Comparison of ENCODE assay signal across 20 mouse cellular contexts in the genomic region with DNA sequence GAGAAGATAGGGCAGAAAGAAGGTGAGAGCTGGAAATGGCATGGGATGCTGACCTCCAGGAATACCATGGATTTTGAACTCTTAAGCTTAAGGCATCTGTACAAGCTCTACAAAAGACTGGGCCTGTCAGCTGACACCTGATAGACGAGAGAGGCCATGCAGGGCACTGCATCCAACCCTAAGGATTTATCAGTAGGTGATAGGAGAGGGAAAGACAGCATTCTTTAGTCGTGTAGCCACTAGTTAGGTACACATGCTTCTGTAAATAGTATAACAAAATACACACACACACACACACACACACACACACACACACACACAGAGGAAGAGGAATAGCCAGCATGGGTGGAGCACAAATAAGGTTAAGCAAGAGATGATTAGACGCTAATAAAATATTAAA.
A peak's percentile ranks its signal among the peaks of the same experiment; 100 is the strongest.
DNase-seq lines count a peak whose midpoint lies in the region; ATAC-seq and TF ChIP-seq lines count a peak whose summit lies in the region.
"Had no signal": no experiment of that assay in that cellular context is flagged by ENCODE, and none has a peak within 500 bp of the region (broad histone marks: within the 10 kb centered on the region; RNA-seq: fewer than 3 reads in every experiment).

No protein-coding gene starts in this region.

- intact Hi-C loops in heart, adult 2 months (cut with DNase I), result no loop called here

- no peaks in the 10 kb centered on the region for H3K9me3 ChIP-seq in forebrain, embryonic 14.5 days (replicated peaks; ENCODE audit: control insufficient read depth, low read length)
- H3K9me3 ChIP-seq in forebrain, embryonic 11.5 days (ENCODE audit: control insufficient read depth, low read length), result no peaks in the 10 kb centered on the region
- no peaks in the 10 kb centered on the region for H3K9me3 ChIP-seq in heart, embryonic 15.5 days (replicated peaks)
- no peaks in the 10 kb centered on the region for H3K9me3 ChIP-seq in kidney, embryonic 14.5 days (ENCODE audit: control insufficient read depth, low read length)
- H3K9me3 ChIP-seq in neural tube, embryonic 13.5 days, result no peaks in the 10 kb centered on the region
- H3K9me3 ChIP-seq: G1E; limb, embryonic 15.5 days; liver, embryonic 15.5 days had no signal

- TF ChIP-seq CTCF in heart, adult 2 months (IDR thresholded peaks at IDR 0.05), result no peak

- TF ChIP-seq POLR2A in heart, adult 2 months (IDR thresholded peaks at IDR 0.05; ENCODE audit: insufficient read depth, low read depth, low read length), result no peak

- no peak overlapping the region for H3K4me2 ChIP-seq in forebrain, embryonic 14.5 days (ENCODE audit: low read length)
- no peak overlapping the region for H3K4me2 ChIP-seq in forebrain, embryonic 11.5 days (ENCODE audit: low read depth, low read length, severe bottlenecking)
- H3K4me2 ChIP-seq in heart, embryonic 15.5 days, result no peak overlapping the region
- no peak overlapping the region for H3K4me2 ChIP-seq in kidney, embryonic 14.5 days (replicated peaks; ENCODE audit: low read depth, low read length)
- no peak overlapping the region for H3K4me2 ChIP-seq in neural tube, embryonic 13.5 days
- H3K4me2 ChIP-seq: limb, embryonic 15.5 days; liver, embryonic 15.5 days had no signal

- H3K4me3 ChIP-seq in forebrain, embryonic 14.5 days (ENCODE audit: low read depth, low read length), result no peak overlapping the region
- no peak overlapping the region for H3K4me3 ChIP-seq in forebrain, embryonic 11.5 days (ENCODE audit: low read depth, low read length)
- H3K4me3 ChIP-seq in heart, embryonic 15.5 days, result no peak overlapping the region
- no peak overlapping the region for H3K4me3 ChIP-seq in heart, adult 2 months
- H3K4me3 ChIP-seq in kidney, embryonic 14.5 days (ENCODE audit: low read length), result no peak overlapping the region
- no peak overlapping the region for H3K4me3 ChIP-seq in neural tube, embryonic 13.5 days
- H3K4me3 ChIP-seq: layer of hippocampus, adult 2 months; limb, embryonic 15.5 days; liver, embryonic 15.5 days had no signal

- WGBS in forebrain, embryonic 14.5 days, result 71% methylated on average over 3 of the region's 3 CpGs
- WGBS in forebrain, embryonic 11.5 days, result 73% methylated on average over 3 of the region's 3 CpGs
- WGBS in heart, embryonic 15.5 days, result 28% methylated on average over 3 of the region's 3 CpGs
- WGBS in heart, adult 2 months, result 50% methylated on average over 3 of the region's 3 CpGs
- 60% methylated on average over 3 of the region's 3 CpGs for WGBS in kidney, embryonic 14.5 days
- 80% methylated on average over 3 of the region's 3 CpGs for WGBS in neural tube, embryonic 13.5 days

- DNase-seq in forebrain, embryonic 14.5 days (ENCODE audit: low spot score), result no peak
- no peak for DNase-seq in forebrain, embryonic 11.5 days (ENCODE audit: low spot score)
- DNase-seq in heart, adult 2 months, result no peak
- no peak for DNase-seq in kidney, adult 8-10 months
- DNase-seq in neural tube, embryonic 10.5 days (ENCODE audit: extremely low spot score, low spot score), result no peak
- DNase-seq: adrenal gland, postnatal 10 days; cerebellum, adult 9-11 months; kidney, postnatal 10 days; layer of hippocampus, postnatal 36 days; right cerebral cortex, adult 18-20 months; thymus, postnatal 25 days had no signal

- no peaks in the 10 kb centered on the region for H3K27me3 ChIP-seq in forebrain, embryonic 14.5 days (replicated peaks; ENCODE audit: control insufficient read depth, insufficient read depth, low read length)
- no peaks in the 10 kb centered on the region for H3K27me3 ChIP-seq in forebrain, embryonic 11.5 days (ENCODE audit: control insufficient read depth, insufficient read depth, low read length)
- H3K27me3 ChIP-seq in heart, embryonic 15.5 days, result no peaks in the 10 kb centered on the region
- no peaks in the 10 kb centered on the region for H3K27me3 ChIP-seq in heart, adult 2 months (ENCODE audit: control insufficient read depth, insufficient read depth, low read length)
- no peaks in the 10 kb centered on the region for H3K27me3 ChIP-seq in kidney, embryonic 14.5 days (ENCODE audit: control insufficient read depth, insufficient read depth, low read length)
- H3K27me3 ChIP-seq in neural tube, embryonic 13.5 days, result no peaks in the 10 kb centered on the region
- H3K27me3 ChIP-seq: limb, embryonic 15.5 days; liver, embryonic 15.5 days had no signal

- no peak for TF ChIP-seq EP300 in heart, adult 2 months (IDR thresholded peaks at IDR 0.05; ENCODE audit: insufficient read depth, low read depth, low read length)

- no peak for ATAC-seq in forebrain, embryonic 14.5 days
- no peak for ATAC-seq in forebrain, embryonic 11.5 days (replicated peaks; ENCODE audit: low FRiP score)
- ATAC-seq in heart, embryonic 15.5 days (replicated peaks; ENCODE audit: insufficient number of reproducible peaks, insufficient read depth, low FRiP score, low read depth), result peak; percentile 77
- no peak for ATAC-seq in kidney, embryonic 14.5 days (ENCODE audit: low FRiP score, low TSS enrichment)
- ATAC-seq in neural tube, embryonic 13.5 days (ENCODE audit: low read depth), result no peak
- ATAC-seq: activated CD4-positive, CD25-positive, alpha-beta regulatory T cell, adult 4 months had no signal

- H3K4me1 ChIP-seq in forebrain, embryonic 14.5 days (ENCODE audit: control insufficient read depth, insufficient read depth, low read length), result peaks cover 41% of the 10 kb centered on the region
- peaks cover 21% of the 10 kb centered on the region for H3K4me1 ChIP-seq in forebrain, embryonic 11.5 days (replicated peaks; ENCODE audit: control insufficient read depth, insufficient read depth, low read length)
- H3K4me1 ChIP-seq in heart, embryonic 15.5 days (replicated peaks), result peaks cover 46% of the 10 kb centered on the region
- H3K4me1 ChIP-seq in heart, adult 2 months (ENCODE audit: control insufficient read depth, insufficient read depth, low read length), result peaks cover 4% of the 10 kb centered on the region; the same call in 1 of the 2 replicates
- peaks cover 18% of the 10 kb centered on the region; the same call in 1 of the 2 replicates for H3K4me1 ChIP-seq in kidney, embryonic 14.5 days (ENCODE audit: control insufficient read depth, insufficient read depth, low read length)
- H3K4me1 ChIP-seq in neural tube, embryonic 13.5 days (replicated peaks), result peaks cover 75% of the 10 kb centered on the region
- H3K4me1 ChIP-seq: liver, embryonic 15.5 days had no signal

- 0 out of 2 replicates have a peak overlapping the region, but pooled peaks have one; percentile 4 for H3K27ac ChIP-seq in forebrain, embryonic 14.5 days (ENCODE audit: low read depth, low read length)
- no peak overlapping the region for H3K27ac ChIP-seq in forebrain, embryonic 11.5 days (ENCODE audit: low read depth, low read length)
- peak overlapping the region; percentile 81 for H3K27ac ChIP-seq in heart, embryonic 15.5 days
- no peak overlapping the region for H3K27ac ChIP-seq in heart, adult 2 months
- H3K27ac ChIP-seq in kidney, embryonic 14.5 days (ENCODE audit: low read depth, low read length), result peak overlapping the region; percentile 71; the same call in 1 of the 2 replicates
- 0 out of 2 replicates have a peak overlapping the region, but pooled peaks have one; percentile 5 for H3K27ac ChIP-seq in neural tube, embryonic 13.5 days (replicated peaks)
- H3K27ac ChIP-seq: layer of hippocampus, adult 2 months; limb, embryonic 15.5 days; liver, embryonic 15.5 days; macrophage had no signal

- no peaks in the 10 kb centered on the region for H3K79me2 ChIP-seq in heart, adult 2 months (replicated peaks; ENCODE audit: control insufficient read depth, insufficient read depth, low read length)

- H3K36me3 ChIP-seq in forebrain, embryonic 14.5 days (ENCODE audit: control insufficient read depth, insufficient read depth, low read length), result no peaks in the 10 kb centered on the region
- H3K36me3 ChIP-seq in forebrain, embryonic 11.5 days (ENCODE audit: control insufficient read depth, insufficient read depth, low read length), result peaks cover 2% of the 10 kb centered on the region; the same call in 1 of the 2 replicates
- no peaks in the 10 kb centered on the region for H3K36me3 ChIP-seq in heart, embryonic 15.5 days
- H3K36me3 ChIP-seq in heart, adult 2 months (ENCODE audit: control insufficient read depth, insufficient read depth, low read length), result no peaks in the 10 kb centered on the region
- H3K36me3 ChIP-seq in kidney, embryonic 14.5 days (ENCODE audit: control insufficient read depth, insufficient read depth, low read length), result peaks cover 11% of the 10 kb centered on the region
- no peaks in the 10 kb centered on the region for H3K36me3 ChIP-seq in neural tube, embryonic 13.5 days

- no peak overlapping the region for H3K9ac ChIP-seq in forebrain, embryonic 14.5 days (ENCODE audit: low read length)
- H3K9ac ChIP-seq in forebrain, embryonic 11.5 days (ENCODE audit: low read length), result no peak overlapping the region
- H3K9ac ChIP-seq in heart, embryonic 15.5 days, result no peak overlapping the region
- H3K9ac ChIP-seq in heart, adult 2 months (ENCODE audit: low read depth, low read length), result no peak overlapping the region
- no peak overlapping the region for H3K9ac ChIP-seq in kidney, embryonic 14.5 days (ENCODE audit: low read depth, low read length)
- H3K9ac ChIP-seq in neural tube, embryonic 13.5 days, result no peak overlapping the region
- H3K9ac ChIP-seq: limb, embryonic 15.5 days; liver, embryonic 15.5 days had no signal

Comparison
In these comparisons a context has a peak if more than half of its experiments do, and no peak if none do; other contexts are left out.
1. H3K27ac ChIP-seq: peak in forebrain, embryonic 14.5 days (single experiment), heart, embryonic 15.5 days (single experiment), kidney, embryonic 14.5 days (single experiment) and neural tube, embryonic 13.5 days (single experiment); none in forebrain, embryonic 11.5 days (single experiment) and heart, adult 2 months (single experiment).